Mouse (Mus musculus) heart, adult 11 months (tissue): ENCODE measurements at regions not wholly inside any gene's neighbourhood (a gene's known extent, or its start where the extent isn't known, plus 50 kb on each side); places are given as distances from the start of the nearest gene placed in this dataset.
A peak's percentile ranks its signal among the peaks of the same experiment; 100 is the strongest.
"Not testable (repeated sequence)": the region's sequence is repeated elsewhere in the genome, so short reads cannot be mapped to it uniquely, and the experiment has no call there.

ENCODE experiments used
- DNase-seq: peaks from one replicate; pipeline ENCODE4 v3.0.0; 2022

DNA sequence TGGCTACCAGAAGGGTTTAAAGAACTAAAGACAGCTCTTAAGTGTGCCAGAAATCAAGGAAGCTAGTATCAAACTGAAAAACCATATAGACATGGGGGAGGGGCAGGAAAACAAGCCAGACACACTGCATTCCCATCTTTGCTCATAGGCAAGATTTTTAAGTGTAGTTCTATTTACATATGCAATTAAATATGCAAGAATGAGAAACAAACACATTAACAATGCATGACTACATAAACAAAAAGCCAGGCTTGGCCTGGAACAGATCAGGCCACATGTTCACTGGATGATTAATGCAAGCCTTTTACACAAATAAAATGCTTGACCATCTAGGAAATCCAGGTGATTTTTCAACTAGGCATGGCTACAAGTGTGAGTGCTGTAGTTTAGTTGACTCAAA lies 798.0 kb downstream of the Cypt12 start:
- DNase-seq: no peak

DNA sequence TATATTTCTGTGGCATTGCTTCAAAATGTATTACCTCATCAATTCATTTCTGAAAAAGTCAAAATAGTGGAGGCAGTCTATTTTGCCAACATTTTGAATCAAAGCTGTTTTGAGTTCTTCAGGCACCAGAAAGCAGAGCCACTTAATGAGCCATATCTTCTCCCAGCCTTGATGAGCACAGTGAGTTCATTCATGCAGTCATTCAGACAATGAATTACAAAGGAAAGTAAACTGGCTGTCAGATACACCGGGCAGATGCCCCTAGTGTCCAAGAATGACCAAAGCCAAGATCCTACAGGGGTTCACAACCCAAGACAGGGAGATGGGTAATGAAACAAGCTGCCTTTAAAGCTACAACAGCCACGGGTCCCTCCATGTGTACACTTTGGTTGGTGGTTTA lies 798.7 kb downstream of the Cypt12 start:
- no peak for DNase-seq

DNA sequence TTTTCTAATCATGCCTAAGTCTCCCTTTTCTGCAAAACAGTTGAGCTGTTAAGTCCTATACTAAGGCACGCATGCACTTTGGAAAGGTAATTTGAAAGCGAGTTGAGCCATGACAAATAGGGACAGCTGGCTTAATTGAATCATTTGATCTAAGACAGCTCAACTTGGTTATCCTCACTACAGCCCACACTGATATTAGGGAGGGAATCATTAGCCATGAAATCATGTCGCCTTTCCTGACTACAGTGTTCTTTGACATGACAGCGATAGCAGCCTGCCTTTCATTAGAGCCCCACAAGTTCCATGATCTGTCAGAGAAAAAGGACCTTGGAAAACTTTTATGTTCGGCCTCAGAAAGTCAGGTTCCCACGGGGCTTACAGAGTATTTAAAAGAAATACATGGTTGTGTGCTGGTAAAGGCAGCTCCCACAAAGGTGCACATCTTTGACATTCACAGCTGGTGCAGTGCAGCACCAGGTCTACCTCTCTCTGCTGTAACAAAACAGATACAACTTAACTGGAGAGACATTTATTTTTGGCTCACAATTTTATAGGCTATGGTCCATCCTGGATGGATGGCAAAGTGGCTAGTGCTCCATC lies 803.5 kb downstream of the Cypt12 start:
- DNase-seq: no peak

DNA sequence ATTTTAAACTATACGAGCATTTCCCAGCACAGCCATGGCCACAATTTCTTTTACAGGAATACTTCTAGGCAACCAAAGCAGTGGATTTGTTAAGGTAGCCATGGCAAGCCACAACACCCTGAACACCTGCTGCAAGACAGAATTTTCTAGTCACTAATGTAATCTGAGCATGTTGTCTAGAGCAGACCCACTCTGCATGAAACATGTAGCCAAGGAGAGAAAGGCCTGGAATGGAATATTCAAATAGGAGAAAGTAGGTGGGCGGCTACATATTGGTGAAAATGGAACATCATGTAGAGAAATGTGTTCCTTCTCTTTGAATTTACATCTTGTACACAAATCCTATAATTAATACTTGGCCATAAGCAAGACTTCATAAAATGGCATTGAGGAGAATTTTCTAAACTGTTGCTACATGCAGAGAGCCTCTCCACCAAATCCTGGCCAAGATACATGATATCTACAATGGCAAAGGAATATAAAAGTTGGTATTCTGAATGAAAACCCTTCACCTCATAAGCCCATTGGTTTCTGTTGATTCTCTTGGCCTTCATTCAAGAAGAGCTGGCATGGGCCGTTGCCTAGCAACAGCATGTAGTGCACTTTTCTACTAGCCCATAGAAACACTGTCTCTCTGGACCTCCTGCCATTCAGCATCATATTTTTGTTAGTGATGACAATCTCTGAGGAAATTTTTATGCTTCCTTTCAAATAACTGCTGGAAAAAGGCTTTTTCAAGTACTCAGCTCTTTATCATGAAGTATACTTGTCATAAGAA lies 816.3 kb downstream of the Cypt12 start:
- DNase-seq: no peak

DNA sequence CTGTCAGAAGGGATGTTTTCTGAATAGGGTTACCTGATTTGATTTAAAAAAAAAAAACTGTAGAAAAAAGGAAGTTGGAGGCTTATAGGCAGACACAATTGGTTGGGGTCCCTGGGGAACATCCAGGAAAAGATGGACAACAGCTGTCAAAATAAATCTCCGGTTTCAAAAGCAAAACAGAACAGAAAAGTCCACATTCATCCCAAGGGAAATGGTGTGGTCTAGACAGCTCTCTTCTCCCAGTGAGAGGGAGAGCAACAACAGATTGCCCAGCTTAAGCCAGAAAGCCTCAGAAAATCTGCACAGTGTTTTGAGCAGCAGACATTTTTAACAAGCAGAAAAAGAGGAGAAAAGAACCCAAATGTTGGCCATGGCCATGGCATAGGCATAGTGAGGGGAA lies 830.3 kb downstream of the Cypt12 start:
- DNase-seq: peak; percentile 93

DNA sequence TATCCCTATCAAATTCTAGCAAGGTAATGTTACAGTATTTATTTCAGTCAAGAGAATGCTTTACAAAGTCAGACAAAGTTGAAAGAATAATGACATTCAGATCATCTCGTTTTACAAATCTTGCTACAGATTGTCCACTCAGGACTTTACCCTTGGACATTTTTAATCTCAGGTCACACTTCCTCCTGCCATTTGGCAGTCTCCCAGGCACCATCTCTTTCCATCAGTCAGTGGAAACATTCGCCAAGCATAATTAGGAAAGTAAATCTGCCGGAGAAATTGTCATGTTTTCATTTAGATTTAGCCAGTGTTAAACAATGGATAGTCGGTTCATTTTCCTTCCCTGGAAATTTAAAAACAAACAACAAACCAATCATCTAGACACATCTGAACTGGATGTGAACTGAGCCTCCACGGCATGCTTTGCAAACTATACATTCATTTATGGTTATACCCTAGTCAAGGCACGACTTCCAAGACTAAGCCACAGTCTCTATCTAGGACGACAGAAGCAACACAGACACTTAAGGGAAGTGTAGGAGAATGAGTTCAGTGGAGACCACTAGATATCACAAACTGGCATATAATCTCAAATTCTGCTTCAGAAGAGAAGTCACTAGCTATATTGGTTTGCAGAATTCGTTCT lies 839.4 kb downstream of the Cypt12 start:
- DNase-seq: no peak

DNA sequence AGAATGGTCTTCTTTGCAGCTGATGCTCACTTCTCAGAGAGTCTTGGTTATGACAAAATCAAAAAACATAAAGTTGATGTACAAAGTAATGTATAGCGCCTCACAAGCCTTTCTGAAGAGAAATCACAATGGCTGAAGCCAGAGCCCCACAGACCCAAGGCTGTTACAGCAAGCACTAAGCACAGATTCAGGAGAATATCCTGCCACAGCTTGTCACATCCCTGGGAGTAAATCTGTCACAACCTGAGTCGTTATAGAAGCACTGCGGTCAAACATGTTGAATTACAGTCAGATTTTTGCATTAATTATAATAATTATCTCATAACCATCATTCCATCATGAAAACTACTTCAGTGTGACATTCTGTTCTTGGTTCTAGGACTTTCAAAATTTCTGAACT lies 825.7 kb downstream of the 1700064H15Rik start:
- DNase-seq: no peak

DNA sequence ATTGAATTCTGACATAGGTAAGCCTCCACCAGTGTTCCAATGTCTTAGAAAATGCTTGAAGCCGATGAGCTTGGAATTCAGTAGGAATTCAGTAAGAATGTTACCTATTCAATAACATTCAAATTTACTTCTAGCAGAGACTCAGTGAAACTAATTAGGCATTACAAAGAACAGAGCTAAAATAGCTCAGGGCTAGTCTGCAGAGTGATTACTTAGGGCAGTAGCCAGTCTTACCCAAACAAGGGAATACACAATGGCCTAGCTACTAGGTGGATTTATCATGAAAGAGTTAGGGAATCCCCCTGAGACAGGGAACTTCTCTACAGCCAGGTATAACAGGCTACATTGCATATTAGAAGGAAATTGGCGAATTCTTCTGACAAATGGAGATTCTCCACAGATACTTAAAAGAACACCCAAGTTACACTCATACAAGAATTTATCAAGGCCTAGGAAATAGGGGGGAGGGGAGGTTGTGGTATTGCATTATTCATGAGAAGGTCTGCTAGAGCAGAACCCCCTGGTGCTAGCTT lies 799.6 kb downstream of the 1700064H15Rik start:
- DNase-seq: not testable (repeated sequence)

DNA sequence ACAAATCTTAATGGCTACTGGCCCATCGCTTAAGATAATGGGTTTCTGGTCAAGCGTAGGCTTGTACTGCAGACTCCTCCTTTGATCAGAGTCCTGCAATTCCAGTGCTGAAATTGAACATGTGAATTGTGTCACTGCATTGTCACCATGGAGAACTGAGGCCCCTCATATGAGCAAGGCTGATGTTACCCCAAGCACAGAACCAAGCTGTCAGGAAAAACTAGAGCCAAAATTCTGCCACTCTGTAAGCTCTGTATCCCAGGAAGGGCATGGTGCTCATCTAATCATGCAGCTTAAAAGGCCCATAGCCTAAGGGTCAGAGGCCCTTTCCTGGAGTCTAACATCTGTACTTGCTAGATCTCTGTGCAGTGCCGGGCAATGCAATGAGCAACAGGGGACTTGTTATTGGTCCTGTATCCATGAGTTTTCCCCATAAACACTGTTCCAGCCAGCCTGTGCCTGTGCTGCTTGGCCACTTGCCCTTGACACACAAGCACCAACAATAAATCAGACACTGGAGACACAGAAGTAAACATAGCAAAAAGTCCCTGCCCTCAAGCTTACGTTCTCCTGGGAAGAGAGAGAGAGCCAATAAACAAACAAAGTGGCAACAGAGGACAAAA lies 760.2 kb downstream of the 1700064H15Rik start:
- peak; percentile 83 for DNase-seq

DNA sequence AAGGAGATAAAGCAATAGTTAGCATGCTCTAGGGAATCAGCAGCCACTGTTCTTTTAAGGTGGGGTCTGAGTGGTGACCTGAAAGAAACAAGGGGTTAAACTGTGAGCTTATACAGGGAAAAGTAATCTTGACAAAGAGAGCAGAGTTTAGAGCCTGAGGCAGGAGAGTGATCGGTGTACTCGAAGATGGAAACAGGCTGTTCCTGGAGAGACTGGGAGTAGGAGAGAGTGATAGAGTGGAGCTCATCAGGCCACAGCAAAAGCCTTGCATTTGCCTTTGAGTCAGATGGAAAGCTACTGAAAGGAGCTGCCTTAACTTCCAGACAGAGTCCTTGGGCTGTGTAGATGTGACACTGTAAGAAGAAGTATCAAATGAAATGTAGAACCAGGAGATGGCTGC lies 759.7 kb downstream of the 1700064H15Rik start:
- DNase-seq: no peak

DNA sequence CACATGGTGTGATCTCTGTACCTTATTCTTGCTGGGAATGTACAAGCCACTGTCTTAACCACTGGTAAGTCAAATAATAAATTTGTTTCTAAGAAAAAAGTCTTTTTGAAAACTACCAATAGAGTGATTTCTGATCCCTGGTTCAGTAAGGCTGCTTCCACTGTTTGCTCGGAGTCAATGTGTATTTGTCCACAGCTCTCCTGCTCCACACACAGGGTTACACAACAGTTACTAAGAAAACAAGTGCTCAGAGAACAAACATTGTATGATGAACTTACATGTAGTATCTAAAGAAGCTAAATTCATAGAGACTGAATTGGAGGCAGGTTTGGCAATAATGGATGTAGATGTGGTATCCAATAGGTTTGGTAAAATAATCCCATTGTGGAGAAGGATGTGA lies 751.4 kb downstream of the 1700064H15Rik start:
- no peak for DNase-seq

DNA sequence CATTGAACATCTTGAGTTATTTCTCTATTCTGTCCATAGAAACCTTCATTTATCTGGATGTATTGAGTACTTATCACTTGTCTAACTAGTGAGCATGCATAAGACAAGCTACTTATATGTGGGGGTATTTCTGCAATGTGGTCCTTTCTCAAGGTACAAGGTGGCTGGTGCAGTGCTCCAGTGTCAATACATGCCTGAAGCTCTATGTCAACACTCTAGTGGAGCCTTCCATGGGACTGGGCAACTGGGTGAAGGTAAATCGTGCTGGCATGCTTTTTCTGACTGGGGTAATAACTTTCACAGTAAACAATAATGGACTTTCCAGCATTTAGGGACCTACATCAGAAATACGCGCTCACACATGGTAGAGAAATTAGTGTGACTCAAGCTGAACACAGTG lies 750.9 kb downstream of the 1700064H15Rik start:
- peak; percentile 19 for DNase-seq

DNA sequence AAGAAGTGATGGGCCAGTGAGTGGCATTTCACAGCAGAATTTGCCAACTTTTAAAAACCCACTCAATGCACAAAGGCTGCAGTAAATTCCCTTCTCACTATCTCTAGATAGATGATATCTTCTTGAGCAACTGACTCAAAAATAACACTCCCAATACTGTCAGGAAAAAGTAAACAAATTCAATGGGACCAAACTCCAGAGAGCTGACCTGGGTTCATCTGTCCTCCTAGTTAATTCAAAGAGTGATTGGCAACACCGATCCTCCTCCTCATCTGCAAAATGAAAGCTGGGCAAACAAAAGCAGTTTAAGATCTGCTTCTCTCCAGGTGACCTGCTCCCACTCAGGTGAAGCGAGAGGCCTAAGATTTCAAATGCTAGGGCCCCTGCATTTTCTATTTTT lies 747.3 kb downstream of the 1700064H15Rik start:
- DNase-seq: no peak

DNA sequence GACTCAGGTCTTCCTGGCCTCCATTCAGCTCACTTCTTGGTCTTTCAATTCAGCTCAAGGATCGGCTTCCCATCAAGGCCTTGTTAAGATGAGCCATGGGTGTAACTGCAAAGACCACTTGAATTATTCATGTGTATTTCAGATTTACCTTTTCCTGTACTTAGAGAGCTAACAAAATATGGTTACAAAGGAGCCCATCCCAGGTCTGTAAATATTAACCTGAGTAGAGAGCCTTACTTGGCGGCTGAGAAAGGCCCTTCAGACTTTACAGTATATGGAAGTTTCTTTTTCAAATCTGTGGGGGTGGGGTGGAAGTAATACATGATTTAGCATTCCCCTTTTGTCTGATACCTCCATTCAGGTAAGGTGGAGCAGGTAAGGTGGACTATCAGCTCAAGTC lies 735.7 kb downstream of the 1700064H15Rik start:
- no peak for DNase-seq

DNA sequence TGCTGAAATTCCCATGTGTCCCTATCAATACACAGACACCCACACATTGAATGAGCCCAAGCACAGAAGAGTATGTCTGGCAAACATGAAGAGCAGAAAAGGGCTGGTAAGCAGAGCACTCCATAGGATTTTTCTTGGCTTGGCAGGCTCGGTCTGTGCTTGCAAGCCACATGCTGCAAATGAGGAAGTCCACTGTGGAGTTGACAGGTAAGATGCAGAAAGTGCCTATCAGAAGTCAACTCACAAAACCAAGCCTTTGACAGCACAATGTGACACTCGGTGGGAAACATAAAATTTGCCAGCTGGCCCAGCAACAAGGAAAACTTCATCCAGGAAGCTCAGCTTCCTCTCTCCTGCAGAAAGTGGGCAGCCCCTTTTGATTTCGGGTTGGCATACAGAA lies 722.7 kb downstream of the 1700064H15Rik start:
- DNase-seq: no peak

DNA sequence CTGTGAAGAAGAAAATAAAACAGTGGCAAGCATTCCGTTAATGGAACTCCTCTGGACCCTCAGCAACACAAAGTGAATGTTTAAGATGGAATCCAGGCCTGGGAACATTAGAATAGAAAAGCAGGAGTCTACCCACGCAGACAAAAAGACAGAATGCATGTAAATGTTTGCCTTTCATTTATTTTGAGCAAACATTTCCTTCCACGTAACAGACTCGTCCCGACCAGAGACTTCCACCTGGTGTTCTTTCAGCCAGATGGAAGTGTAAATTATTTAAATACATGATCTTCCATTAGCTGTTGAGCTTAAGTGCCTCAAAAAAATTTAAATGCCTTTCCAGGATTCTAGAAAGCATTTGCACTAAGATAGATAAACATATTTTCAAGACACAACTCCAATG lies 722.3 kb downstream of the 1700064H15Rik start:
- DNase-seq: no peak

DNA sequence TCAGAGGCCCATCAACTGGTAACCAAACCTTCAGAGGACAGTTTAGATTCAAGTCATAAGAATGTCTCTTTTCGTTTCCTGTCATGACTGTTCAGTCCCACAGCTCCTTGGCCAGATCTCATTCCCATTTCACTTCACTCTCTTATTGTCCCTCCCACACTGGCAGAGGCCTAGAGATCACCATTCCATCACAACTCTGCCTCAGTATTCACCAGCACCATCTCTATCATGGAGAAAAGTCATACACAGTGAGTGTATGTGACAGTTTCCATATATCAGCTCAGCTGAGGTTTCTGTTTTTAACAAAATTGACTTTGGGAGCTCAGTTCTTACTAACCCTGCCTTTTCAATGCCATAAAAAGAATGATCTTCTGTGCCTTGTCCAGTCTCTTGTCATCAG lies 719.7 kb downstream of the 1700064H15Rik start:
- no peak for DNase-seq

DNA sequence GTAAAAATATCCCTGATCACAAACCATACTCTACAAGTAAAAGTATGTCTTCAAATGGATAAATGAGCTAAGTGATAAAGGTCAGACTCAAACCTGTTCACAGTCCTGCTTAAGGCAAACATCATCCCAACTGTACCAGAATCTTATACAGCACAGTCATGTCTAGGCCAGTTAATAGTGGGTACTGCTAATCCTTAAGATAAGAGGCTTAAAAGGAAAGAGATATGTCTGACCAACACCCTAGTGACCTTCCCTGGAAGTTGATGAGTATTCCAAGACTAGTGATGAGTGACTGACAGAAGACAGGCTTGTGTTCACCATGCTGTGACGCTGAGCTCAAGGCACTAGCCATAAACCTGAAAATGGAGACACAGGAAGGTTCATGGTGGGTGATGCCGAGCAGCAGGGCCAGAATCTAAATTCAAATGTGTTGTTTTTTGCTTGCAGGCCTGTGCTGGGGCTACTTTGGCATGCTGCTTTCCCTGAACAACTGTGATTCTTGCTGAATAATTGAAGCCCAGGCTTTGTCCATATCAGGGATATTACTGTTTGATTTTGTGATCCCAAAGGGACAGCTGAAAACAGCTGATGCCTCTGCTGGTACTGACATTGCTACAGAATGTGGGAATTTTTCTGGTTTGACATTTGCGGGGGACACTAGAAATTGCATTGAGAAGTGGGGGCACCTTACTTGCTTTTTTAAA lies 699.9 kb downstream of the 1700064H15Rik start:
- no peak for DNase-seq

DNA sequence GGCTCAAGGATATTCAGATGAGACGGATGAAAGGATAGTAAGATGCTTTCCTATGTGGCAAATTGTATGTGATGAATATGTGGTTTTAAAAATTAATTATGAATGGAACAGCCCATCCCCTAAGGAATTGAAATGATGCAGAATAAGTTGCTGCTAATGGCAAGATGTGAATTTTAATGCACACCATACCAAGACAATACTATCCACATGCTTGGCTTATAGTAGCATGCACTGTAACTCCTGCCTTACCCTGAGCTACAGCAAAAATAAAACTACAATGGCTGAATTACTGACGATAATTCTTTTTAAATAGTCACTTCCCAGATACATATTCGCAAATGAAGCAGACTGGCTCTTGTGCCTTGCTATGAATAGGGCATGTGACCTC lies 699.4 kb downstream of the 1700064H15Rik start:
- no peak for DNase-seq

DNA sequence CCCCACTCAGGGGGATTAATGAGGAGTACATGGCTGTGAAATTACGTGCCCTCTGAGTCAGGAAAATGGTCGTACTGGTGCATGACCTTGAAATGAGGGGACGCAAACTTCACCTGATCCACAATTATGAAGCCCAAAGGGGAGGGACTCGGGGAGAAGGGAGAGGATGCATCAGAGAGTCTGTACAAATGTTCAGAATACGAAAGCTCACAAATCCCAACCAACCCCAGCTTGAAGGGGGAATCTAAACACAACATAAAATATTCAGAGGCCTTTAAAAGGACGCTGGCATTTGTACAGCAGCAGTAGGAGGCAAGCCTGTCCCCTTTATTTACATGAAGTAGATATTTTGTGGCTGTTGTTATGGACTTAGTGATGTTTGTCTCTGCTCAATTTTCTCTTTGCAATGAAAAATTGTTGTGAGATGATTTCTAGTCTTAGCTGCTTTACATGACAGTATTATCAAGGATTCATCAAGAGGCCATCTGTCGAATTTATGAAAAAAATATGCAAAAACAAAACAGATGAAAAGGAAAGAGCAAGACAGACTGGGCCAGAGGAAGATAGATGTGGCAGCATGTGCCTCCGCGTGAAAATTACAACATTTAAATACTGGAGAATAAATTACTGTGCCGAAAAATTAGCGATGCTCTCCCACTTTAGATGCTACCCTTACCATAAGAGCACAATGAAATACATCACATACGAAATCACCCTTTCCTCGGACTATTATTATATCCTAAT lies 695.3 kb downstream of the 1700064H15Rik start:
- no peak for DNase-seq

DNA sequence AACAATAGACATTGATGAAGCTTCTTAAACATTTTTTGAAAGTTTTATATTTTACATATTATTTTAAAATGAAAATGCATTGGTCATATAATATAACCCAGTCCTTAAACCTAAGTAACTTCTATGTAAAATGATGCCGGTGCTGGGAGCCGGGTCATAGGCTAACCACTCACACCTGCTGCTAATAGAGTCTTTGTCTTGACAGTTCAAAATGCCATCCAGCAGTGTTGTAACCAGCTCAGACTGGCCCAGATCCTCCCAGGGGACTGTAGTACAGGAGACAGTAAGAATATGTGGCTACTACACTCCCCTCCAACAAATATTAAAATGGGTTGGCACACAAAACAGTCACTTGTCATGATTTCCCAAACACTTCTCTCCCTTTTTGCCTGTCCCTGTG lies 693.6 kb downstream of the 1700064H15Rik start:
- DNase-seq: no peak
